Mouse (Mus musculus) Patski (cell line): ENCODE measurements around the gene Sun1. TPM values are rescaled to one million over a fixed set of nuclear protein-coding genes. Genes with fewer than 3 reads are reported as not detected.

Experiments
- ATAC-seq: fragments of 100-300 bp; one replicate; pipeline ENCODE4 v1.8.0; 2021
- CTCF ChIA-PET: fragments of 350-600 bp; sonication (Branson Sonifier 250); formaldehyde crosslinking; loops from one replicate; lab custom pipeline; 2022; ENCODE audit warnings: inconsistent platforms; lab: Charles Lee
- POLR2A ChIA-PET: fragments of 350-600 bp; sonication (Branson Sonifier 250); formaldehyde crosslinking; loops from one replicate; lab custom pipeline; 2022; ENCODE audit warnings: antibody characterized with exemption, inconsistent platforms; lab: Charles Lee
- DNase-seq: peaks from one replicate; pipeline ENCODE4 v3.0.0-alpha.2; 2011; ENCODE audit warnings: low read depth, low spot score
- H3K27me3 ChIP-seq: fragments of 371-371 bp; one replicate; pipeline ENCODE4 v1.5.1; 2021
- CTCF ChIP-seq: fragments of 100-300 bp; IDR thresholded peaks from one replicate; pipeline ENCODE4 v1.5.1; 2021
- in situ Hi-C: fragments of 300-500 bp; cut with MboI; formaldehyde crosslinking; loops from 3 replicates; pipeline ENCODE4 v1.11.1; 2018; ENCODE audit warnings: low pct_unique_long_range_greater_than_20kb, mixed read lengths
- polyA plus RNA-seq: library from polyadenylated mRNA; unstranded; gene quantifications from one replicate; pipeline ENCODE4 v1.2.3, GENCODE M21; 2021

Sun1 gene
- polyA plus RNA-seq, 1 experiment from 2014 or later: 107 TPM

DNA sequence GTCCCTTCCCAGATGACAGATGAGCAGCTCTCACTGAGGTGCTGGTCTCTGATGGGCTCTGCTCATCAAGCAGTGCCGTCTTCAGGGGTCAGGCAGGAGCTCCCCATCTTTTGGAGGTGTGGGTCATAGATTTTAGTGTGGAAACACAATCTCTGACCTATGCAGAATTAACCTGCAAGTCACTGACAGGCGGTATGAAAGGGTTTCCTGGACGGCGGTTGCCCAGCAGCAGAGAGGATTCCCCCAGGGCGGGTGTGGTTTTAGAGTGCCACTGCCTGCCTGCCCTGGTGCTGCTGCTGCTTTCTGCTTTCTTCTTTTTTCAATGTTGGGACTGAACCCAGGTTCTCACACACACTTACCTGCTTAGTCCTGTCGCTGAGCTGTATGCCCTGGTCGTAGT, 6.1 kb downstream of the Sun1 start:
- DNase-seq: no peak
- ChIA-PET CTCF (interaction anchor here (1.5 kb wide), 1 partner anchor 9 kb away, joined by 5 read pairs; no protein-coding TSS in a partner anchor), POLR2A (no interaction called here)
- no peak for TF ChIP-seq CTCF
- no peak for ATAC-seq
- in situ Hi-C loops: no loop called here
- H3K27me3 ChIP-seq: no peaks in the 10 kb centered on the region

DNA sequence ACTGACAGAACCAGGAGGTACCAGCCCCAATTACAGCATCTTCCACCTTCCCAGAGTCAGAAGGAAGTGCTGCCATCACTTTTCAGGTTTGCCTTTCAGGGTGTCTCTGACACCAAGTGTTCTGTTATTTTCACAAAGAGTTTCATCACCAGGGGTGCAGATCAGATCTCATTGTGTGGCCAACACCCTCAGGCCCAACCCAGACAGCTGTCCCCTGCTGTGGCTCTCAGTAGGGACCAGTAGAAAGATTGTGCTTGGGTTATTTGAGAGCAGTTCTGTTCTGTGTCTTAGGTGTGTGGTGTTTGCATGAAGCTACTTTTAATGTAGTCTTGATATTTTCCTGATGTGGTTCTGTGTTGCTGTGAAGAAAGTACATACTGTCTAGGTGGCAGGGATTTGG, 7.7 kb downstream of the Sun1 start:
- POLR2A ChIA-PET: no interaction called here
- CTCF ChIA-PET: interaction anchor here (1.0 to 1.1 kb wide), 2 partner anchors 15 to 18 kb away, joined by 3 read pairs; no protein-coding TSS in a partner anchor
- ATAC-seq: no peak
- in situ Hi-C loops: no loop called here
- H3K27me3 ChIP-seq: no peaks in the 10 kb centered on the region
- no peak for DNase-seq
- no peak for TF ChIP-seq CTCF

DNA sequence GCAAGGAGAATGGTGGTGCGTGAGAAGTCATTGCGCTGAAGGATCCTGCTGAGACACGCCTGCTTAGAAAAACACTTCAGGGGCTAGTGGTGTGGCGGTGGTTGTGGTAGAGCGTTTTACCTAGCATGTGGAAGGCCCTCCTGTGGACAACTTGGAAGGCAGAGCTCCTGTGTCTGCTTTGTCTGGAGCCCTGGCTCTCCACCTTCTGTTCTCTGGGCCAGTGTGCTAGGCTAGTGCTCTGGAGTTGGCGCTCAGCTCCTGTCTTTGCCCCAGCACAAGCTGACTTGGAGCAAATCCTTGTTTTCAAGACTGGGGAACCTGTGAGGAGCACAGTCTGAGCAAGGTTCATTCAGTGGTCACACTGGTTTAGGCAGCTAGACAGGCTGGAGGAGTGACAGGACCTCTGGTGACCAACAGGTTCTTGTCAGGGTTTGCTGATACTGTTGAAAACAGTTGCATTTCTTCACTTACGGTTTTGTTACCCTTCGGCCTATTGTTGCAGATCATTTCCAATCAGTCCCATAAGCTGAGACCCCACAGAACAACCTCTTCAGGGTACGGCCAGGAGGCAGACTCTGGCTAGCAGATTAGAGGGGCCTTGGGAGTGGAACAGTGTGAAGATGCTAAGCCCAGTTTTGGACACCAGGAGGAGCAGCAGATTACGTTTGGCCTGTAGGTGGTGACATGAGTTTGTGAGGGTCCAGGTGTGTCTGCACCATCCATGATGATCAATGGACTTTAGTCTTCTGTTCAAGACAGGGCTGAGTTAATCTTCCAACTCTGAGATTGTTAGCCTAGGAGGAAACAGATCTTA, 8.6 kb downstream of the Sun1 start:
- CTCF ChIA-PET: interaction anchor here (1.0 to 1.1 kb wide), 2 partner anchors 14 to 19 kb away, joined by 3 read pairs; no protein-coding TSS in a partner anchor
- DNase-seq: no peak
- in situ Hi-C loops: no loop called here

DNA sequence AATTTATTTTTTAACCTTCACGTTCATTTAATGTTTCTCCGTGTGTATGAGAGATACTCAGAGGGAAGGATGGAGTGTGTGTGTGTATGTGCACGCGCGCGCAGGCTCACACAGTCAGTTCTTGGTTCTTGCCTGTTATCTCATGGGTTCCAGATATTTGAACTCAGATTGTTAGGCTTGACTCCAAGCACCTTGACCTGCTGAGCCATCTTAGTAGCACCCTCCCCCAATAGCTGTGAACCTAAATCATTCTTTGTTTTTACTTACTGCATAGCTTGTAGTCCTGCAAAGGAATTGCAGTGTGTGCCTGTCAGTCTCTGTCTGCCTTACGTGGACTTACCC, 9.2 kb downstream of the Sun1 start:
- CTCF ChIA-PET: no interaction called here
- no peak for TF ChIP-seq CTCF
- POLR2A ChIA-PET: interaction anchor here (1.7 kb wide), 1 partner anchor 9 kb away, joined by 4 read pairs; the partner anchor contains the start of gene Sun1
- H3K27me3 ChIP-seq: no peaks in the 10 kb centered on the region
- ATAC-seq (no peak), DNase-seq (no peak)
- in situ Hi-C loops: no loop called here

More for the DNA sequence above, 8.6 kb downstream of the Sun1 start:
- H3K27me3 ChIP-seq: no peaks in the 10 kb centered on the region
- TF ChIP-seq CTCF: no peak
- no peak for ATAC-seq
- POLR2A ChIA-PET: no interaction called here

DNA sequence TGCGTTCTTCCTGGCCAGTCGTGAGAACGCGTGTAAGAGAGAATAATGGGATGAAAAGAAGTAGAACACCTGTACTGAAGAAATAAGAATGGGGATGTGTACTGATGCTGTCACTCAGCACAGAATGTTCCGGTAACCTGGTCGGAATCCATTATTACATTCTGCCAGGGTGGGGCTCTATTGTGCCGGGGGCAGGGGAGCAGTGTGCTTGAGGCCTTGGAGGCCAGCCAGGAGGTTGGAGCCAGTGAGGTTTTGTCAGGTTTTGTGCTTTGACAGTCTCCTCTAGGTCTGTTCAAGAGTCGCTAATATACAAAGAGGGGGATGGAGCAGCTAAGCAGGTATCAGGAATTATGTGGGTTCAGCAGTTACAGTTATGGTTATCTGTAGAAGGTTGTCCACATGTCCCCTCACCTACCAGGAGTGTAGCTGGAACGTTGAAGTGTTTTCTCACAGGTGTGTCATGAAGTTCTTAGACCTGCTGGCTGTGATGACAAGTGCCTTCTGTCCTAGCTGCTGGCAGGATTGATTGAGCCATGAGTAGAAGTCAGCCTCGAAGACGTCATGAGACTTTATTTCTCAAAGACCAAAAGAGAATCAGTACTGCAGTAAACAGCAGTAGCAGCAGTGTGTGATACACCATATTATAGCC, 11.4 kb downstream of the Sun1 start:
- ChIA-PET CTCF (no interaction called here), POLR2A (no interaction called here)
- DNase-seq (no peak), ATAC-seq (no peak)
- H3K27me3 ChIP-seq: no peaks in the 10 kb centered on the region
- no peak for TF ChIP-seq CTCF
- in situ Hi-C loops: no loop called here

DNA sequence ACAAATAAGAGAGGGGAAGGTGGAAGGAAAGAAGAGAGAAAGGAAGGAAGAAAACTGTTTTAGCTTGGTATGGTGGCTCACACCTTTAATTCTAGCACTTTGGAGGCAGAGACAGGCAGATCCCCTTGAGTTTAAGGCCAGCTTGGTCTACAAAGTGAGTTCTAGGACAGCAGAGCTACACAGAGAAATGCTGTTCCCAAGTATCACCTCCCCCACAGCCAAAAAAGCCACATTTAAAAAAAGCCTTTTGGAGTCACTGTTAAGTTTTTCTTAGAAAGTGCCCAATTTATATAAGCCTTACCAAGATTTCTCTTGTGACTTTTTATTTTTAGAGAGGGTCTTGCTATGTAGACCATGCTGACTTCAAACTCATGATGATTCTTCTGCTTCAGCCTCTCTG, 13.9 kb downstream of the Sun1 start:
- no peaks in the 10 kb centered on the region for H3K27me3 ChIP-seq
- ATAC-seq: no peak
- in situ Hi-C loops: no loop called here
- ChIA-PET CTCF (interaction anchor here (0.9 kb wide), 1 partner anchor 56 kb away, joined by 4 read pairs; no protein-coding TSS in a partner anchor), POLR2A (interaction anchor here (1.1 kb wide), 1 partner anchor 9 kb away, joined by 4 read pairs; no protein-coding TSS in a partner anchor)
- no peak for TF ChIP-seq CTCF
- DNase-seq: no peak

DNA sequence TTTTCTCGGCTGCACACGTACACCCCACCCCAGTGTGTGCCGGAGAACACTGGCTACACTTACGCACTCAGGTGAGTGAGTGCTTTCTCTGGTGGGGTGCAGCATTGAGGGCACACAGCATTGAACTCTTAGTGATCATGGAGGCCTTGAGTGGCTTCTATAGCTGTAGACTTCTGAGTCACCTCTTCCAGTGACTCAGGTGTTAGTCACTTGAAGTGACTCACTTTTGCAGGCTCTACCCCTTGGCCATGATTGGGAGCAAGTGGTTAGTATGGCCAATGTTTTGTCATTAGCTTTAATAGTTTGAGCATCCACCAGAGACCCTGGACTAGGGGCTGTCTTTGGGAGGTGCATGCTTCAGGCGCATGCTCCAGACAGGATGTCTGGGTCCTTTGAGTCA, 14.7 kb downstream of the Sun1 start:
- no peak for TF ChIP-seq CTCF
- DNase-seq: peak; percentile 57
- POLR2A ChIA-PET: no interaction called here
- CTCF ChIA-PET: no interaction called here
- in situ Hi-C loops: no loop called here
- H3K27me3 ChIP-seq: no peaks in the 10 kb centered on the region
- ATAC-seq: peak; percentile 79

DNA sequence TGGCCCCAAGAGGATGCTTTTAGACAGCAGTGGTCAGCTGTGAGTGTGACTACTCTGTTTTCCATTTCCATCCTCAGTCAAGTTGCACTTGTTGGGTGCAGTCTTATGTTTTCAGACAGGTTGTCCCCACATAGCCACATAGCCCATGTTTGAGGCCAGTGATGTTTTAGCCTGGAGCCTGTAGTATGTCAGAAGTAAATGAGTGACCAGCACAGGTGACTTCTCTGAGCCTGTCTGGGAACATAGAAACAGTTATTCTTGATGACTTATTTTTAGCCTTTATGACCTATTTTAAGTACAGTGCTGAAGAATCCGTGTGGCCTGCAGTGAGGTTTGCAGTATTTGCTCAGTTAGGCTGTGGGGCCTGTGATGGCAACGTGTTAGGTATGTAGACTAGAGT, 15.7 kb downstream of the Sun1 start:
- no peaks in the 10 kb centered on the region for H3K27me3 ChIP-seq
- CTCF ChIA-PET: interaction anchor here (1.2 kb wide), 1 partner anchor 11 kb away, joined by 4 read pairs; no protein-coding TSS in a partner anchor
- POLR2A ChIA-PET: interaction anchor here (1.0 kb wide), 1 partner anchor 12 kb away, joined by 3 read pairs; no protein-coding TSS in a partner anchor
- no peak for TF ChIP-seq CTCF
- no peak for ATAC-seq
- DNase-seq: no peak
- in situ Hi-C loops: no loop called here

DNA sequence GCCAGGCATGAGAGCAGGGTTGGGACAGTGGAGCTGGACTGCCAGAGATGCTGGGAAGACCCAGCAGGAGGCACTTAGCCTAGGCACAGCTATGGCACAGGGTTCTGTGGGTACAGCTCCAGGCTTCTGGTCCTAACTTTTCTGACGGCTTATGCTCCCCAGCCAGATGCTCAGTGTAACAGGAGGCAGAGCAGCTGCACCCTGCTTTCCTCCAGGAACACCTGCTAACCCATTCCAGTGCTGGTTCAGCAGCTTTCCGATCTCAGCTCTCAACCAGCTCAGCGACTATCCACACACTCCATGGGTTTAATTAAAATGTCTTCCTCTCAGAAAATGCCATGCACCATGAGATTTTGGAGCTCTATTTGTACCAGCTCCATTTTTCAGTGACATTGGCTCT, 16.3 kb downstream of the Sun1 start:
- in situ Hi-C loops: no loop called here
- DNase-seq (no peak), ATAC-seq (no peak)
- no peaks in the 10 kb centered on the region for H3K27me3 ChIP-seq
- POLR2A ChIA-PET: interaction anchor here (0.6 to 1.0 kb wide), 2 partner anchors 11 to 43 kb away, joined by 3 to 8 read pairs; no protein-coding TSS in a partner anchor
- TF ChIP-seq CTCF: no peak
- CTCF ChIA-PET: interaction anchor here (1.0 to 1.2 kb wide), 2 partner anchors 11 to 13 kb away, joined by 3 to 4 read pairs; no protein-coding TSS in a partner anchor

DNA sequence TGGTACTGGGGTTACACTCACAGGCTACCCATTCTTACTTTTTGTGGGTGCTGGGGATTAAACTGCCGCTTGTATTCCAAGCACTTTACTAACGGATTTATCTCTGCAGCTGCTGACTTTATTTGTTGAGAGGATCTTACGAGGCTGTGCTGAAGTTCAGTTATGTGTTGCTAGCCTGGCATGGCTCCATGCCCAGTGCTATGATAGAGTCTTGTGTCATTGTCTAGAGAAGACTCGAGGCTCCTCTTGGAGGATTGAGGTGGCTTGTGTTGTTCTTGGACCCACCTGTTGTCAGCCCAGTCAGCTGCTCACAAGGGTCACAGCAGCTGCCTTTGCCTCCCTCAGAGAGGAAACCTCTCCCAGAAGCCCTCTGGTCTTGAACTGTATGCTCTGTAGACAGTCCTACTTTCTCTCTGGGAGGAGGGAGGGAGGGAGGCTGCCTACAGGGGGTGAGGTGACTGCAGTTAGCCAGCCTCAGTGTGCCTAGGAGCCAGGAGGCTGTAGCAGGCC, 19.6 kb downstream of the Sun1 start:
- DNase-seq (no peak), ATAC-seq (no peak)
- in situ Hi-C loops: no loop called here
- no peaks in the 10 kb centered on the region for H3K27me3 ChIP-seq
- ChIA-PET POLR2A (no interaction called here), CTCF (no interaction called here)
- no peak for TF ChIP-seq CTCF
